Mouse (Mus musculus): Measurements from ENCODE around the gene Cemip. TPM values are rescaled to one million over a fixed set of nuclear protein-coding genes. Genes with fewer than 3 reads are reported as not detected.

Cemip gene
- total and polyA plus RNA-seq, 2 experiments from 2014 or later, result 0.34 to 4.4 TPM

- H3K36me3 ChIP-seq (ENCODE audit: insufficient read depth), result no peaks in the 10 kb centered on the region
- no peak overlapping the region for H3K9ac ChIP-seq
- no peak overlapping the region for H3K27ac ChIP-seq (ENCODE audit: low read depth, low read length)
- H3K27me3 ChIP-seq (ENCODE audit: insufficient read depth, low read length), result no peaks in the 10 kb centered on the region
- TF ChIP-seq CTCF (IDR thresholded peaks at IDR 0.05; ENCODE audit: low read depth), result no peak
- H3K4me1 ChIP-seq (ENCODE audit: insufficient read depth), result no peaks in the 10 kb centered on the region
- WGBS, result 95% methylated on average over 1 of the region's 1 CpGs
- H3K4me3 ChIP-seq (ENCODE audit: low read depth, low read length), result no peak overlapping the region
- H3K4me2 ChIP-seq (ENCODE audit: low read depth), result no peak overlapping the region
- no peaks in the 10 kb centered on the region for H3K9me3 ChIP-seq (ENCODE audit: low read length)
- DNase-seq, result no peak
- ATAC-seq, result no peak
These were observed 92.0 kb downstream of the Cemip start for GRCm38 (mm10) chr7:83994348-83994747.

- DNase-seq (no peak), ATAC-seq (no peak)
- H3K4me2 ChIP-seq (ENCODE audit: low read depth), result no peak overlapping the region
- no peaks in the 10 kb centered on the region for H3K9me3 ChIP-seq (ENCODE audit: low read length)
- H3K4me1 ChIP-seq (ENCODE audit: insufficient read depth), result no peaks in the 10 kb centered on the region
- TF ChIP-seq CTCF (IDR thresholded peaks at IDR 0.05; ENCODE audit: low read depth), result no peak
- H3K36me3 ChIP-seq (ENCODE audit: insufficient read depth), result no peaks in the 10 kb centered on the region
- no peak overlapping the region for H3K9ac ChIP-seq
- H3K4me3 ChIP-seq (ENCODE audit: low read depth, low read length), result no peak overlapping the region
- 81% methylated on average over 4 of the region's 4 CpGs for WGBS
- no peaks in the 10 kb centered on the region for H3K27me3 ChIP-seq (ENCODE audit: insufficient read depth, low read length)
- no peak overlapping the region for H3K27ac ChIP-seq (ENCODE audit: low read depth, low read length)
These were observed 97.0 kb downstream of the Cemip start for GRCm38 (mm10) chr7:83989294-83989693.

DNA sequence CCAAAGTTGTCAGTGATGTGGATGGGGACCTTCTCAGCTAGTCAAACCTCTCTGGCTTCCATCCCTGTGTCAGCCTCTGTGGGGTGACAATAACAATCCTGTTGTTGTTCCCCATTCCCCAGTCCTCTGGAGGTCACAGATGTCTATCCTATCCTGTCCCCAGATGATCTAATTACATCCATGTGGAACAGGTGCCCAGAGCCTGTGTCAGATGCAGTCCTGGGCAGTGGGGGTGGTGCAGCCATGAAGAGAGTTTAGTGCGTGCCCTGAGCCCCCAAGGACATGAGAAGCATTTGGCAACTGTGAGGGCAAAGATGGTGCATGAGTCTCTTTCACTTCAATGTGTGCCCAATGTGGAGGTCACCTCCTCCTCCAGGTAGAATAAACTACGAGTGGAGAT is 100.6 kb downstream of the Cemip start:
- Histone ChIP-seq H3K4me1 (ENCODE audit: insufficient read depth) (no peaks in the 10 kb centered on the region), H3K9ac (no peak overlapping the region), H3K4me2 (ENCODE audit: low read depth) (no peak overlapping the region), H3K9me3 (ENCODE audit: low read length) (no peaks in the 10 kb centered on the region), H3K36me3 (ENCODE audit: insufficient read depth) (no peaks in the 10 kb centered on the region), H3K27me3 (ENCODE audit: insufficient read depth, low read length) (no peaks in the 10 kb centered on the region), H3K4me3 (ENCODE audit: low read depth, low read length) (no peak overlapping the region), H3K27ac (ENCODE audit: low read depth, low read length) (no peak overlapping the region)
- WGBS, result 83% methylated on average over 2 of the region's 2 CpGs
- ATAC-seq (no peak), DNase-seq (no peak)
- no peak for TF ChIP-seq CTCF (IDR thresholded peaks at IDR 0.05; ENCODE audit: low read depth)

- Histone ChIP-seq H3K9ac (no peak overlapping the region), H3K9me3 (ENCODE audit: low read length) (no peaks in the 10 kb centered on the region), H3K27me3 (ENCODE audit: insufficient read depth, low read length) (no peaks in the 10 kb centered on the region), H3K36me3 (ENCODE audit: insufficient read depth) (no peaks in the 10 kb centered on the region), H3K4me2 (ENCODE audit: low read depth) (no peak overlapping the region), H3K4me3 (ENCODE audit: low read depth, low read length) (no peak overlapping the region), H3K27ac (ENCODE audit: low read depth, low read length) (no peak overlapping the region), H3K4me1 (ENCODE audit: insufficient read depth) (no peaks in the 10 kb centered on the region)
- TF ChIP-seq CTCF (IDR thresholded peaks at IDR 0.05; ENCODE audit: low read depth), result no peak
- DNase-seq (no peak), ATAC-seq (peak; percentile 48; the same call in 1 of the 2 replicates)
- 77% methylated on average over 2 of the region's 2 CpGs for WGBS
These were observed 103.7 kb downstream of the Cemip start for GRCm38 (mm10) chr7:83982566-83982965.

- TF ChIP-seq CTCF (IDR thresholded peaks at IDR 0.05; ENCODE audit: low read depth), result no peak
- H3K27me3 ChIP-seq (ENCODE audit: insufficient read depth, low read length), result no peaks in the 10 kb centered on the region
- no peak overlapping the region for H3K9ac ChIP-seq
- no peak for ATAC-seq
- H3K4me3 ChIP-seq (ENCODE audit: low read depth, low read length), result no peak overlapping the region
- no peaks in the 10 kb centered on the region for H3K4me1 ChIP-seq (ENCODE audit: insufficient read depth)
- no peak for DNase-seq
- no peak overlapping the region for H3K4me2 ChIP-seq (ENCODE audit: low read depth)
- H3K36me3 ChIP-seq (ENCODE audit: insufficient read depth), result no peaks in the 10 kb centered on the region
- no peak overlapping the region for H3K27ac ChIP-seq (ENCODE audit: low read depth, low read length)
- WGBS, result 85% methylated on average over 1 of the region's 1 CpGs
- H3K9me3 ChIP-seq (ENCODE audit: low read length), result no peaks in the 10 kb centered on the region
These were observed 107.3 kb downstream of the Cemip start for GRCm38 (mm10) chr7:83978945-83979536.

DNA sequence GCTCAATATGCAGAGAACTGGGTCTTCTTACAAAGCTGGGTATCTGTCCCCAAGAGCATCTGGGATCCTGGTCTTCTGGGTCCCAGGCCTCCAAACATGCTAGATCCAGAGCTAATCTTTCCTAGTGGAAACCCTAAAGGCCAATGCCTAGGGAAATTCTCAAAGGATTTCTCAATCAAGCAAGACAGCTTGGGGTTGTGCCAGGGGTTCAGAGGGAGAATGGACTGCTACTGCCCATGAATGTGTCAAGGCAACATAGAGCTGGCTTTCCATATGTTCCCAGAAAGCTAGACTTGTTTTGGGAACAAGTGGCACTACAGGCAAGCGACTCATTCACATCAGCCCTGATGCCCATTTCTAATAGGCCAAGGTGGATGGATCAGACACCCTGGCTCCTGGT is 107.9 kb downstream of the Cemip start:
- WGBS, result 89% methylated on average over 1 of the region's 1 CpGs

GRCm38 (mm10) chr7:83976413-83976958 is 109.8 kb downstream of the Cemip start:
- H3K27ac ChIP-seq (ENCODE audit: low read depth, low read length), result no peak overlapping the region
- ATAC-seq, result no peak
- H3K4me3 ChIP-seq (ENCODE audit: low read depth, low read length), result no peak overlapping the region
- DNase-seq, result no peak
- H3K4me2 ChIP-seq (ENCODE audit: low read depth), result no peak overlapping the region
- no peaks in the 10 kb centered on the region for H3K4me1 ChIP-seq (ENCODE audit: insufficient read depth)
- H3K9ac ChIP-seq, result no peak overlapping the region
- H3K27me3 ChIP-seq (ENCODE audit: insufficient read depth, low read length), result no peaks in the 10 kb centered on the region
- no peak for TF ChIP-seq CTCF (IDR thresholded peaks at IDR 0.05; ENCODE audit: low read depth)
- WGBS, result 85% methylated on average over 6 of the region's 6 CpGs
- no peaks in the 10 kb centered on the region for H3K36me3 ChIP-seq (ENCODE audit: insufficient read depth)
- H3K9me3 ChIP-seq (ENCODE audit: low read length), result no peaks in the 10 kb centered on the region

More for the DNA sequence above, 107.9 kb downstream of the Cemip start:
- DNase-seq, result no peak
- H3K36me3 ChIP-seq (ENCODE audit: insufficient read depth), result no peaks in the 10 kb centered on the region
- no peak overlapping the region for H3K27ac ChIP-seq (ENCODE audit: low read depth, low read length)
- H3K4me1 ChIP-seq (ENCODE audit: insufficient read depth), result no peaks in the 10 kb centered on the region
- H3K27me3 ChIP-seq (ENCODE audit: insufficient read depth, low read length), result no peaks in the 10 kb centered on the region
- no peaks in the 10 kb centered on the region for H3K9me3 ChIP-seq (ENCODE audit: low read length)
- no peak for TF ChIP-seq CTCF (IDR thresholded peaks at IDR 0.05; ENCODE audit: low read depth)
- H3K4me3 ChIP-seq (ENCODE audit: low read depth, low read length), result no peak overlapping the region
- ATAC-seq, result no peak
- no peak overlapping the region for H3K9ac ChIP-seq
- no peak overlapping the region for H3K4me2 ChIP-seq (ENCODE audit: low read depth)

Data from forebrain, postnatal 0 days (tissue).